Mouse (Mus musculus): Measurements from ENCODE around the gene C1s2. TPM values are rescaled to one million over a fixed set of nuclear protein-coding genes. Genes with fewer than 3 reads are reported as not detected.

The C1s2 gene
- polyA plus RNA-seq, 2 experiments: 0.01 TPM; not detected in 1

DNA sequence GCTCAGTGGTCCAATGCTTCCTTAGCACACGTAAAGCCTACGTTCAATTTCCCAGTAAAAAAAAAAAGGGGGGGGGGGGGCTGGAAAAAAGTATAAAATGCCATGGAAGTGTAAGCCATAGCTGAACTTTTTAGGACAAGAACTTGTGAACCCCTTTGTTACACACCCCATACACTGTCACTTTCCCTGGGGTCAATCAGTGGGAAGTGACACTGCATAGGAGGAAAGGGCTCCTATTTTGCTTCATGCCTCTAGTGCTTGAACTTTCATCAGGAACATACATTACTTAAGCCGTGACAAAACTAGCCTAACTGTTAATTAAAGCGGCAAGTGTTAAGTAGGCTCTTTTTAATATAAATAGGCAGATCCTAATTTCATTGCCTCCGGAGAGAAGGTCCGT, 26.1 kb upstream of the C1s2 start:
- TF ChIP-seq CTCF (IDR thresholded peaks at IDR 0.05; ENCODE audit: low read depth) (no peak), EP300 (IDR thresholded peaks at IDR 0.05; ENCODE audit: low read depth) (no peak)
- H3K36me3 ChIP-seq (replicated peaks; ENCODE audit: control insufficient read depth, insufficient read depth, low read depth): peaks cover 4% of the 10 kb centered on the region
- H3K27ac ChIP-seq: peak overlapping the region; percentile 74
- 28% methylated on average over 6 of the region's 6 CpGs for WGBS (ENCODE audit: insufficient replicate concordance)
- H3K4me2 ChIP-seq (ENCODE audit: low read depth): peak overlapping the region; percentile 80
- DNase-seq (ENCODE audit: low read depth in 3 of 3, low spot score in 3 of 3) (no peak), ATAC-seq (ENCODE audit: insufficient read depth) (no peak)
- no peaks in the 10 kb centered on the region for H3K27me3 ChIP-seq (ENCODE audit: control insufficient read depth, insufficient read depth, low read length)
- peak overlapping the region; percentile 61 to 71 for H3K4me3 ChIP-seq (ENCODE audit: insufficient read depth in 1 of 2, low read depth in 2 of 2, low read length in 2 of 2)
- no peaks in the 10 kb centered on the region for H3K9me3 ChIP-seq (ENCODE audit: control insufficient read depth, low read length)
- peaks cover 11 to 15% of the 10 kb centered on the region in 2 experiments for H3K4me1 ChIP-seq (replicated peaks; ENCODE audit: control insufficient read depth in 2 of 2, insufficient read depth in 2 of 2, low read length in 1 of 2)
- peak overlapping the region; percentile 72 for H3K9ac ChIP-seq (replicated peaks)

DNA sequence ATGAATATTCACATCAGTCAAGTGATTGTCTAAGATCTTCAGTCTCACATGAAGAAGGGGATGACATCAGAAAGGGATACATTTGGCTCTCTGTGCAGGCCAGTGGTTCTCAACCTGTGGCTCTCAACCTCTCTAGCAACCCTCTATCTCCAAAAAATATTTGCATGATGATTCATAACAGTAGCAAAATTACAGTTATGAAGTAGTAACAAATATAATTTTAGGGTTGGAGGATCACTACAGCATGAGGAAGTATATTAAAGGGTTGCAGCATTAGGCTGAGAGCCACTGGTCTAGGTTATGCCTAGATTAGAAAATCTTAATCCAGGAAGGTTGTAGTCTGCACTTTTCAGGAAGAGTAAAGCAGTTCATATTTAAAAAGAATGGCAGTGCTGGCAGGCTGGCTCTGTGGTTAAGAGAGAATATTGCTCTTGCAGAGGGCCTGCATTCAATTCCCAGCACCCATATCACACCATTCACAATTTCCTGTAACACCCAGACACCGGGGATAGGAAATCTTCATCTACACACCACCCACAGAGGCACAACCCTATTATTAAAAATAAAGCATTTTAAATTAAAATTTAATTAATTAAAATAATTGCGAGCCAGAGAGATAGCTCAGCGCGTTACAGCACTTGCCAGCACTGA, 25.4 kb upstream of the C1s2 start:
- TF ChIP-seq EP300 (IDR thresholded peaks at IDR 0.05; ENCODE audit: low read depth) (no peak), CTCF (IDR thresholded peaks at IDR 0.05; ENCODE audit: low read depth) (no peak)
- H3K9ac ChIP-seq (replicated peaks): no peak overlapping the region
- DNase-seq (ENCODE audit: low read depth in 3 of 3, low spot score in 3 of 3) (no peak), ATAC-seq (ENCODE audit: insufficient read depth) (no peak)
- no peak overlapping the region for H3K4me3 ChIP-seq (ENCODE audit: insufficient read depth in 1 of 2, low read depth in 2 of 2, low read length in 2 of 2)
- peak overlapping the region; percentile 80 for H3K4me2 ChIP-seq (ENCODE audit: low read depth)
- H3K9me3 ChIP-seq (ENCODE audit: control insufficient read depth, low read length): no peaks in the 10 kb centered on the region
- H3K27ac ChIP-seq: no peak overlapping the region
- H3K36me3 ChIP-seq (replicated peaks; ENCODE audit: control insufficient read depth, insufficient read depth, low read depth): peaks cover 4% of the 10 kb centered on the region
- 80% methylated on average over 4 of the region's 4 CpGs for WGBS (ENCODE audit: insufficient replicate concordance)
- H3K27me3 ChIP-seq (ENCODE audit: control insufficient read depth, insufficient read depth, low read length): no peaks in the 10 kb centered on the region
- peaks cover 11 to 15% of the 10 kb centered on the region in 2 experiments for H3K4me1 ChIP-seq (replicated peaks; ENCODE audit: control insufficient read depth in 2 of 2, insufficient read depth in 2 of 2, low read length in 1 of 2)

DNA sequence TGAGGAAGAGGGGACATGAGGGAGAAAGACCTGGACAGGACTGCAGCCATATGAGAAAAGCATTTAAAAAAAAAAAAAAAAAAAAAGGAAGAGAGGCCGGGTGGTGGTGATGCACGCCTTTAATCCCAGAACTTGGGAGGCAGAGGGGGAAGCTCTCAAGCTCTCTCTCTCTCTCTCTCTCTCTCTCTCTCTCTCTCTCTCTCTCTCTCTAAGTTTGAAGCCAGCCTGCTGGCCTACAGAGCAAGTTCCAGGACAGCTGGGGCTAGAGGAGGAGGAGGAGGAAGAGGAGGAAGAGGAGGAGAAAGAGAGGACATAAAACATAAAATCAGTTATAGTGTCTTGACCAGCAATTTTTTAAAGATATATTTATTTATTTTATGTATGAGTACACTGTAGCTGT, 22.2 kb upstream of the C1s2 start:
- TF ChIP-seq EP300 (IDR thresholded peaks at IDR 0.05; ENCODE audit: low read depth) (no peak), CTCF (IDR thresholded peaks at IDR 0.05; ENCODE audit: low read depth) (no peak)
- 35% methylated on average over 2 of the region's 2 CpGs for WGBS (ENCODE audit: insufficient replicate concordance)
- H3K4me3 ChIP-seq (ENCODE audit: insufficient read depth in 1 of 2, low read depth in 2 of 2, low read length in 2 of 2): no peak overlapping the region
- H3K27ac ChIP-seq: no peak overlapping the region
- no peaks in the 10 kb centered on the region for H3K27me3 ChIP-seq (ENCODE audit: control insufficient read depth, insufficient read depth, low read length)
- no peaks in the 10 kb centered on the region for H3K9me3 ChIP-seq (ENCODE audit: control insufficient read depth, low read length)
- H3K36me3 ChIP-seq (replicated peaks; ENCODE audit: control insufficient read depth, insufficient read depth, low read depth): no peaks in the 10 kb centered on the region
- no peak overlapping the region for H3K9ac ChIP-seq (replicated peaks)
- H3K4me2 ChIP-seq (ENCODE audit: low read depth): no peak overlapping the region
- ATAC-seq (ENCODE audit: insufficient read depth) (no peak), DNase-seq (ENCODE audit: low read depth in 3 of 3, low spot score in 3 of 3) (no peak)
- peaks cover 2 to 4% of the 10 kb centered on the region in 2 experiments; a peak in 1 of 4 replicates for H3K4me1 ChIP-seq (replicated peaks; ENCODE audit: control insufficient read depth in 2 of 2, insufficient read depth in 2 of 2, low read length in 1 of 2)

DNA sequence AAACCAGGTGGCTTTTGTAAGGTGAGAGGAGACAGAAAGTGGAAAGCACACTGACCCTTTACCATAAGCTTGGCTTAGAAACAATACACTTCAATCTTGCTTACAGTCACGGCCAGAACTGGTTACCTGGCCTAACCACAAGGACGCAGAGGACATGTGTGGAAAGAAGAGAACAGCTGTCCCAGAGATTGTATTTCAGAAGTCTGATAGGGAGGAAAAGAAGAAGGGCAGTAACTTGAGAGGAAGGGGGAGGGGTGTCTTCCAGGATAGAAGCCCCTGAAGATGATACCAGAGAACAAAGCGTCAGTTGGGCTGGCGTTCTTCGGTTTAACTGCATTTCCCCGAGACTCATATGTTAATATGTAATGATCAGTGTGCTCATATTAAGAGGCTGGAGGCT, 20.0 kb upstream of the C1s2 start:
- Histone ChIP-seq H3K9me3 (ENCODE audit: control insufficient read depth, low read length) (no peaks in the 10 kb centered on the region), H3K4me2 (ENCODE audit: low read depth) (no peak overlapping the region), H3K9ac (replicated peaks) (no peak overlapping the region), H3K27me3 (ENCODE audit: control insufficient read depth, insufficient read depth, low read length) (no peaks in the 10 kb centered on the region), H3K36me3 (replicated peaks; ENCODE audit: control insufficient read depth, insufficient read depth, low read depth) (no peaks in the 10 kb centered on the region), H3K27ac (no peak overlapping the region), H3K4me3 (ENCODE audit: insufficient read depth in 1 of 2, low read depth in 2 of 2, low read length in 2 of 2) (no peak overlapping the region), H3K4me1 (replicated peaks; ENCODE audit: control insufficient read depth in 2 of 2, insufficient read depth in 2 of 2, low read length in 1 of 2) (no peaks in the 10 kb centered on the region; a peak in 1 of 4 replicates)
- no peak for DNase-seq (ENCODE audit: low read depth in 3 of 3, low spot score in 3 of 3)
- no peak for TF ChIP-seq CTCF (IDR thresholded peaks at IDR 0.05; ENCODE audit: low read depth)
- TF ChIP-seq EP300 (IDR thresholded peaks at IDR 0.05; ENCODE audit: low read depth): no peak
- WGBS (ENCODE audit: insufficient replicate concordance): 44% methylated on average over 6 of the region's 6 CpGs
- no peak for ATAC-seq (ENCODE audit: insufficient read depth)

DNA sequence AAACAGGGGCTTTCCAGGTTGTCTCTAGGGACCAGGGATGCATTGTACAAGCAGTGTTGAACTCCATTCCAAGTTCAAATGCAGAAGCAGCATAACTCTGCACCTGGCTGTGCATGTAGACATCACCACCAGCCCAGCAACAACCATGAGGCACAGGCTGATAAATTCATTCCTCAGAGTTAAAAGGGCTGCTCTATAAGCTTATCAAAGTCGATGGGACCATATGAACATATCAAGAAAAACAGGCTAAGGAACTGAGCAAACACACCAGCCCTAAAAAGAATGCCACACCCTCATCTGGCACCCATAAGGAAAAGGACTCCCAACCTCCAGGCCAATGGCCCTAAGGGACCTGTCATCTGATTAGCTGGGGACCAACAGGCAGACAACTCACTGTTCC, 10.5 kb upstream of the C1s2 start:
- H3K4me3 ChIP-seq (ENCODE audit: insufficient read depth in 1 of 2, low read depth in 2 of 2, low read length in 2 of 2): no peak overlapping the region
- ATAC-seq (ENCODE audit: insufficient read depth) (peak; percentile 95), DNase-seq (ENCODE audit: low read depth in 3 of 3, low spot score in 3 of 3) (peak; percentile 69 to 75 (median 70))
- no peaks in the 10 kb centered on the region for H3K36me3 ChIP-seq (replicated peaks; ENCODE audit: control insufficient read depth, insufficient read depth, low read depth)
- H3K27me3 ChIP-seq (ENCODE audit: control insufficient read depth, insufficient read depth, low read length): no peaks in the 10 kb centered on the region
- H3K9ac ChIP-seq (replicated peaks): peak overlapping the region; percentile 18; the same call in 1 of the 2 replicates
- 19% methylated on average over 1 of the region's 1 CpGs for WGBS (ENCODE audit: insufficient replicate concordance)
- peak overlapping the region; percentile 82 for H3K27ac ChIP-seq
- H3K4me2 ChIP-seq (ENCODE audit: low read depth): peak overlapping the region; percentile 36
- no peaks in the 10 kb centered on the region for H3K9me3 ChIP-seq (ENCODE audit: control insufficient read depth, low read length)
- H3K4me1 ChIP-seq (replicated peaks; ENCODE audit: control insufficient read depth in 2 of 2, insufficient read depth in 2 of 2, low read length in 1 of 2): peaks cover 16 to 31% of the 10 kb centered on the region in 2 experiments
- TF ChIP-seq CTCF (IDR thresholded peaks at IDR 0.05; ENCODE audit: low read depth) (no peak), EP300 (IDR thresholded peaks at IDR 0.05; ENCODE audit: low read depth) (peak; percentile 90)
